Mouse (Mus musculus): ENCODE results near the gene Zfp653. TPM values are rescaled to one million over a fixed set of nuclear protein-coding genes. Genes with fewer than 3 reads are reported as not detected.

Zfp653 gene
- 9.9 and 13.0 TPM in 2 replicates for polyA plus RNA-seq (2012; rRNA removed)

DNA sequence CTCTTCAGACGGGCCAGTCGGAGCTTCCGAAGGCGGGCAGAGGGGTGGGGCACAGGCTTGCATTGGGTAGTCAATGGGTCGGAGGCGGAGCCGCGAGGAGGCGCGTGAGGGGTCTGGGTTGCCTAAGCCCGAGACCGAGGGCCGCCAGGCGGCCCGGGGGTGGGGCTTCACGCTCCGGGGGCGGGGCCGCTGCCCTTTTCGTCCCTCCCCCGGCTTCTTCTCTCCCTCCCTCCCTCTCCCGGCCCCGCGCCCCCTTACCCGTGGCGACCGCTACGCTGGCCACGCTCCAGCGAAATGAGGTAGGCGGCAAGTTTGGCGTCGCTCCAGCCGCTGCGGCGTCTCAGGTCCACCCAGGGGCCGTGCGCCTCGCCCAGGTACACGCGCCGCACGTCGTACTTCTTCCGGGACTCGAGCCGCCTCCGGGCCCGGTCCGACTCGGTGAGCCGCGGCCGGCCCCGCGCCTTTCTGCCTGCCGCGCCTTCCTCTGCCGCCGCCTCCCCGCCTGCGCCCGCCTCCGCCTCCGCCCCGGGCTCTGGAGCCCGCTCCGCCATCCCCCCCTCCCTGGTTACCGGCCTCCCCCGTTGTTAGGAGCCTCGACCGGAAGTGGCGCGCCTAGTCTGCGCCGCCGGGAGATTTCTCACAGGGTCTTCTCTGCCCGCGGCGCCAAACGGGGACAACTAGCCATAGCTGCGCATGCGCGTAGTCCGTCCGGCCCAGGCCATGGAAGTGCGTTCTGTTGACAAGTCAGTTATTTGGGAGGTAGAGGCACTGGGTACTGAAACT lies at the start of gene Zfp653, which contains the start of gene Gm49318:
Gene Zfp653 (minus strand): TSS at position 586 of the 783 bp plus-strand sequence.
Gene Gm49318 (minus strand): TSS at position 469 of the 783 bp plus-strand sequence.

DNA sequence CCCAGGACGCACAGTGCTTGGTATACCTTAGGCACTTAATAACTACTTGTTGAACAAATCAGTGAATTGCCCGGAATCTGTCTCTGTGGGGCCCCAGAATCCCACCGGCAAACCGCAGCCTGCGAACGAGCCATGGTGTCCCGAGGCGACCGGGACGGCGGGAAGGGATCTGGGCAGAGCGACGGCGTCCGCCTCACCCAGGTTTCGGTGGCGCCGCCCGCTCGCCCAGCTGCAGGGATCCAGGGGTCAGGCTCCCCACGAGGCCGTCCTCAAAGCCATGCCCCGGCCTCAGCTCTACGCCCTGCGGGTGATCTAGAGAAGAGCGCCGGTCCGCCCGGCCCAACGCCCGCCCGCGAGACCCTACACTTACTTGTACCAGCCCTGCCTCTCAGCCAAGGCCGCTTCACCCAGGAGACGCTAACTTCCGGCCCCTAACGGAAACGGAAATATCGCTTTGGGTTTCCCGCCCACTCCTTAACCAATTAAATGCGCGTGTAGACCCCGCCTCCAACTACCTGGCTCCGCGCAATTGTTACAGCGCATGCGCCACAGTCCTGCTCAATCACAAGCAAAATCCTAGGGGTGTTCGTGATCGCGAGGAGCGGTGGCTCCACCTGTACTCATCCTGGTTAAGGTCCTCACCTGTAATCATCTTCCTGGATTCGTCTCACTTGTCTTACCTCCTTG lies 45.7 kb upstream of the Zfp653 start, which contains the start of gene Elof1:
Gene Elof1 (minus strand): TSS at position 433 of the 687 bp plus-strand sequence.

DNA sequence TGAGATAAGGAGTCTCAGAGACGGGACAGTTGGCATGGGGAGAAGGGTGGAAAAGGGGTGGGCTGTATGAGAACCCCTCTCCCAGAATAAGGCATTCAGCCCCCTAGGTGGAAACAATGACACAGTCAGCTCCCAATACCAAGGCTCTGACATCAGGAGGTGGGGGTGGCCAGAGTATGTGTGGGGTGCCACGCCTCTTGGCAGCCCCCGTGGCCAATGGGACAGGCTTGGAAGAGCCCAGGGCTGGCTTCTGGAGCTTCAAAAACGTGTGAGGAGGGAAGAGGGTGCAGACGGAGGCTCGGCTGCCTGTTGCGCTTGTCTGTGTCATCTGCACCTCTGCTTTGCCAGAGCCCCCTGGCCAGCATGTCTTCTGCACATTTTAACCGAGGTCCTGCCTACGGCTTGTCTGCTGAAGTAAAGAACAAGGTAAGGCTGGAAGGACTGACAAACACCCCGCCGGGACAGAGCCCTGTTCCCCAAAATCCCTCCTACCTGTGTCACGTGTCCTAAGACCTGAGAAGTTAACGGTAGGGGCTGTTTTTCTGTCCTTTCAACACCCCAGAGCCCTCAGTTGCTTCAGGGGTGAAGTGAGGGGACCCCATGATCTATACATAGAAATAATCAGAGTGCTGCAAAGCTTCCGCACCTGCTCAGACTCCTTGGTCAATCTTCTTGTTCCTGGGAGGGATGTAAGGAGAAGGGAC lies 28.0 kb upstream of the Zfp653 start, which contains the start of gene Cnn1:
Gene Cnn1 (plus strand): TSS at position 224 of the 704 bp plus-strand sequence.

DNA sequence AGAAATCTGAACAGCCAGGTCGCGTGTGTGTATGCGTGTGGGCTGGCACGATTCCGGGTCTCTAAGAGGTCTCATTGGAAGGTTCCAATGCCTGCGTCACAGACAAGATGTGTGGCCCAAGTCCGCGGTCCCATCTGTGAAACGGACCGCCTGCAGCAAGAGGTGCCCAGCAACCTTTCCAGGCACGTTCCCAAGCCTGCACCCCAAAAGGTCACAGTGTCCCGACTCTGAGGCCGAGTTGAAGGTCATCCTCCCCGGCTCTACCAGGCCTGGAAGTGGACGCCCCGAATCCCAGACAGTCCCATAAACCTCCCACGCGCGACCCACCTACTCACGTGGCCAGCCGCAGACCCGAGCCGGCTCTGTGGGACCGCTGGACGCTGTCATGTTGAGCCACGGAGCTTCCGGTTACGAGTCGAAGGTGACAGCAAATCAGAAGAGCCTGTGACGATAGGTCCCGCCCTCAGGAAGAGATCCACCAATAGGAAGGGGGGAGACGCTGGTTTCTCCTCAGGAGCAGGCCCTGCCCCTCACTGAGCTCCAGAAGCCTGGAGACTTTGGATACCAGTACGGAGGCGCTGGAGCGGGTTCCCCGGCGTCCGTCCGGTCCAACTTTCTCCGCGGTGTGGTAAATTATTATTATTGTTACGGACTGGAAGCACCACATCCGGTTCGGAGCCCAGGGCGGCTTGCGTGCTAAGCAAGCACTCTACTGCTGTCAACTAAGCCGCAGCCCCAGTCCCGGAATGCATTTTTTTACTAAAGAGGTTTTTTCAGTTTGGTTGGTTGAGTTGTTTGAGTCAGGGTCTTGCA lies 14.1 kb upstream of the Zfp653 start, which contains the start of gene Ecsit:
Gene Ecsit (minus strand): TSS at position 417 of the 813 bp plus-strand sequence.

DNA sequence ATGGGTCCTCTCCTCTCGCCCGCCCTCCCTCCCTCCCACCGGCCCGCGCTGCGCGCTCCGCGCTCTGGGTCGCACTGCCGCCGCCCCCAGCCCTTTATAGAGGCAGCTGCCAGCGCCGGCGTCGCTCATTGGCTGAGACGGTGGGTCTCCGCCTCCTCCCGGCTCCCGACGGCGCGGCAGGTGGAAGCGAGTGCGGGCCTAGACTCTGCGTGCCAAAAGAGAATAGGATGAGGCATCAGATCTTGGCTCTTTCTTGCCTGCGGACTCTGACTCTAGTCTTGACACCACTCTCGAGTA lies 19.3 kb downstream of the Zfp653 start, which contains the start of gene Elavl3:
Gene Elavl3 (minus strand): TSS at position 66 of the 297 bp plus-strand sequence.

Other genes starting within 250 kb of the Zfp653 start
- 176 and 212 TPM in 2 replicates for gene Angptl8, start 235.9 kb downstream of the Zfp653 start, polyA plus RNA-seq (2012; rRNA removed)
- 25.2 and 25.3 TPM in 2 replicates for gene Dock6, start 218.7 kb downstream of the Zfp653 start, polyA plus RNA-seq (2012; rRNA removed)
- 18.4 and 22.1 TPM in 2 replicates for gene Rab3d, start 153.2 kb downstream of the Zfp653 start, polyA plus RNA-seq (2012; rRNA removed)
- gene Ccdc159, start 143.9 kb downstream of the Zfp653 start, polyA plus RNA-seq (2012; rRNA removed), result 4.7 and 5.0 TPM in 2 replicates
- gene Tmem205, start 143.8 kb downstream of the Zfp653 start, polyA plus RNA-seq (2012; rRNA removed), result 183 and 222 TPM in 2 replicates
- gene Plppr2, start 134.3 kb downstream of the Zfp653 start, polyA plus RNA-seq (2012; rRNA removed), result 8.6 and 10.1 TPM in 2 replicates
- 1.4 and 1.6 TPM in 2 replicates for gene Swsap1, start 115.6 kb downstream of the Zfp653 start, polyA plus RNA-seq (2012; rRNA removed)
- 51.5 and 56.7 TPM in 2 replicates for gene Epor, start 107.9 kb downstream of the Zfp653 start, polyA plus RNA-seq (2012; rRNA removed)
- 0.31 and 0.53 TPM in 2 replicates for gene Rgl3, start 81.9 kb downstream of the Zfp653 start, polyA plus RNA-seq (2012; rRNA removed)
- gene Ccdc151, start 68.7 kb downstream of the Zfp653 start, polyA plus RNA-seq (2012; rRNA removed), result 0.02 TPM in 2 replicates
- 61.1 and 69.2 TPM in 2 replicates for gene Prkcsh, start 68.6 kb downstream of the Zfp653 start, polyA plus RNA-seq (2012; rRNA removed)
- gene Elavl3, start 19.4 kb downstream of the Zfp653 start, polyA plus RNA-seq (2012; rRNA removed), result under 0.01 and 0.01 TPM in 2 replicates
- not detected in 2 replicates for gene Gm49318, start 117 bp downstream of the Zfp653 start, polyA plus RNA-seq (2012; rRNA removed)
- gene Ecsit, start 14.1 kb upstream of the Zfp653 start, polyA plus RNA-seq (2012; rRNA removed), result 14.9 and 15.9 TPM in 2 replicates
- 0.42 and 0.54 TPM in 2 replicates for gene Cnn1, start 27.8 kb upstream of the Zfp653 start, polyA plus RNA-seq (2012; rRNA removed)
- 51.8 and 57.2 TPM in 2 replicates for gene Elof1, start 45.8 kb upstream of the Zfp653 start, polyA plus RNA-seq (2012; rRNA removed)
- 142 and 178 TPM in 2 replicates for gene Acp5, start 64.3 kb upstream of the Zfp653 start, polyA plus RNA-seq (2012; rRNA removed)
- 27.8 and 33.3 TPM in 2 replicates for gene Pigyl, start 85.5 kb upstream of the Zfp653 start, polyA plus RNA-seq (2012; rRNA removed)
- gene Zfp872, start 116.7 kb upstream of the Zfp653 start, polyA plus RNA-seq (2012; rRNA removed), result 0.02 and 0.04 TPM in 2 replicates
- 4.5 and 4.6 TPM in 2 replicates for gene Zfp809, start 154.3 kb upstream of the Zfp653 start, polyA plus RNA-seq (2012; rRNA removed)
- gene Zfp599, start 188.5 kb upstream of the Zfp653 start, polyA plus RNA-seq (2012; rRNA removed), result 0.53 and 0.61 TPM in 2 replicates
- 4.1 and 4.8 TPM in 2 replicates for gene Zfp810, start 236.3 kb upstream of the Zfp653 start, polyA plus RNA-seq (2012; rRNA removed)

Data from liver, embryonic 18 days (tissue).